Mouse (Mus musculus): ENCODE measurements around the gene Spg20.

The Spg20 gene

DNA sequence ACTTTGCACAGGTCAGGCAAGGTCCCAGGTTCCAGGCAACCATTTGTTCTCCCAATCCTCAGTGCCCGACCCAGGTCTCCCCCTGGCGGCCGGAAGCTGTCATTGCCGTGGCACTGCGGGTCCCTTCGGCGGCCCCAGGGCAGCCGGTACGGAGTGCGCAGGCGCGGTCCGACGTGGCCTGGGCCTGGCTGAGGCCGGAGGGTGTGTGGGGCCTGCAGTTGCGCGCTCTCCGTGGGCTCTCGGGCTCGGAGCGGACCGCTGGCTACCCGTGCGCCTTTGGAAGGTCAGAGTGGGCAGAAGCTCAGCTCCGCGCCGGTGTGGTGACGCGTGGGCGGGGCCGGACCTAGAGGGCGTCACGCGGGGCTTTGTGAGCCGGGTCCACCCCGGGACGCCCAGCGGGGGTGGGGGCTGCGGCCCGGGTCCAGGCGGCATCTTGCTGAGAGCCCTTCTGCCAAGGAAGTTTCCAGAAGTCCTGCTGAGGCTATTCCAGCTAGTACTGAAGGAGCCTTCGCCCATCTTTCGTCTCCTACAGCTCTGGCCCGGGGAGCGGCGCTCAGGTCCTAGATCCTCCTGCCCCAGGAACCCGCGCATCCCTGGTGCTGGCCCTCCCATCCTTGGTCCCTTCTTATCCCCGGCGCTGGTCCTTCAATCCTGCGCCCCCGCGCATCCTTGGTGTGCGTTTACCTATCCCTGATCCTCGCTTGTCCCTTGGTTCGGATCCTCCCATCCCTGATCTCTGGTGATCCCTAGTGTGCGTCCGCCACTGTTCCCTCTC lies at the start of gene Spg20:
Spg20 (plus strand) TSS at position 174 of the 775 bp plus-strand sequence.
- peak; percentile 95 for DNase-seq

DNA sequence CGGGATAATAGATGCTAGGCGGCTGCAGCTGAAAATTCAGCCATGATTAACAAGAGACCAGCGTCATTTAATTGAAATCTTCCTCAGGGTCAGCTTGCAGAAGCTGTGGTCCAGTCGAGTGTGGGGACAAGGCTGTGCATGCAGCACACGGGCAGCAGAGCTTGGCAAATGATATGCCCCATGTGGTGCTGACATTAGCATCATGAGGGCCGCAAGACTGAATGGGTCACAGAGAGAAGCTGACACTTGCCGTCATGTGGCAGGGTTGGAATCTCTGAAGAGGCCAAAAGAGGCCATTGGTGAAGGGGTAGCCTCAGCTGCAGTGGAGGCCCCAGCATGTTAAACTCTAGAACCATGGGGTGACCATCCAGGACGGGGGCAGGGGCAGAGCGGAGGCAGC lies 49.3 kb upstream of the Spg20 start:
- DNase-seq = no peak

DNA sequence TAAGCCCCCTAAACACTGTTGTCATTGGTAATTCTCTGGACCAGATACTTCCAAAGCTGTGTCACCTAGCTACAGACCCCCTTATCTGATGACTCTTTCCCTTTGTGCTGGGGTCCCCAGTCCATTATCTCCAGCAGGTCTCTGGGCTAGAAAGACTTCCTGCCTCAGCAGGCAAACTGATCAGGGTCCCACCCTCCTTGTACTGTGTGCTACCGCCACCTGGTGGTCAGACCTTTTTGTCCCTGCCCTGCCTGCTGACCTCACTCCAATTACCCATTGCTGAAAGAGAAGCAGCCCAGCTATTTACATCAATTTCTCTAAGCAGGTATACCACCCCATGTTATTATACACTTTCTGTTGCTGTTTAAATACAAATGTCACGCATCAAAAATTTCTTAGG lies 47.5 kb upstream of the Spg20 start:
- DNase-seq = peak; percentile 60

DNA sequence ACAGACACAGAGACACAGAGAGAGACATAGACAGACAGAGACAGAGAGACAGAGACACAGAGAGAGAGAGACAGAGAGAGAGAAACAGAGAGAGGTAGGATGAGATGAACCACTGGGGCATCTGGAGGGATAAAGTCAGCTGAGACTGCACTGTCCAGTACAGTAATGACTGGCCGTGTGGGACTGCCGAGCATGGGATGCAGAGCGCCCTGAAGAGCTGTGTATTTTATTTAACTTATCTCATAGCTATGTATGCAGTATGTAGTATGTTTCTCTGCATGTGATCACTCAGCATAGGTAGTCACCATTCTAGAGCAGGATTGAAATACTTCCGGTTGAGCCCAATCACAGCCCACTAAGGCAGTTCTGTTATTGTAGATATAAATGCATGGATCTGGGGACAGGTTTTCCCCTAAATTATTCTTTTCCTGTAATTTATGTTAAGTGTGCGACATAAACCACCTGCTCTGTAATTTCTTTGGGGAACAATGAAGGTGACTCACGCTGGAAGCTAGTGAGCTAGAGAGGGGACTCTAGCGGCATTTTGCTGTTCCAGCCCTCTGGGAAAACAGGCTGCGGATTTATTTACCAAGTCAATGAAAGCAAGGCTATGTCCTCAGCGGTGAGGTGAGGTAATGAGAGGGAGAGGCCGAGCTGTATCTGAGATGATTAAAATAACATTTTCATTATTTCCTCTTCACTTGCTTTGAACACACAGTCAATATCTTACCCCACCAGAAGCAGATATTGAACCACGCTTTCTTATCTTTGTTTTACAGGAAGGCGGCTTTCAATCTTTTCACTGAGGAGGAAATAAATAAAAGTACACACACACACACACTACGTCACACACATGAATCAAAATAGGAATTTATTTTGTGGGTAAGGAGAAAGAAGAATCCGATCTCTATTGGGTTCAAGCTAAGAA lies 45.9 kb upstream of the Spg20 start:
- no peak for DNase-seq

DNA sequence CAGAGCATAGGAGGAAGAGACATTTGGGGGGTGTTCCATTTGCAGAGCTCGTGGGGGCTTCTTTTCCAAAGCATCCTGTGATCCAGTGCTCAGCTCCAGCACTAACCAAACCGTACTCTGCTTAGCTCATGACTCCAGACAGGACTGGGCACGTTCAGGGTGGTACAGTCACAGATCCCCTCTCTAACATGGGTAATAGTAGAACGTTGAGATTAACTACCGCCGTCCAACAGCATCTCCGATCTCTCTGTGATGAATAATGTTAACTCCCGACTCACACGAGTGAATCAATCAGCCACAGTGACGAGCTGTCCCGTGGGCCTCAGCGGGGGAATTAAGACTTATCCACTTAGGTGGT lies 45.3 kb upstream of the Spg20 start:
- DNase-seq = no peak

DNA sequence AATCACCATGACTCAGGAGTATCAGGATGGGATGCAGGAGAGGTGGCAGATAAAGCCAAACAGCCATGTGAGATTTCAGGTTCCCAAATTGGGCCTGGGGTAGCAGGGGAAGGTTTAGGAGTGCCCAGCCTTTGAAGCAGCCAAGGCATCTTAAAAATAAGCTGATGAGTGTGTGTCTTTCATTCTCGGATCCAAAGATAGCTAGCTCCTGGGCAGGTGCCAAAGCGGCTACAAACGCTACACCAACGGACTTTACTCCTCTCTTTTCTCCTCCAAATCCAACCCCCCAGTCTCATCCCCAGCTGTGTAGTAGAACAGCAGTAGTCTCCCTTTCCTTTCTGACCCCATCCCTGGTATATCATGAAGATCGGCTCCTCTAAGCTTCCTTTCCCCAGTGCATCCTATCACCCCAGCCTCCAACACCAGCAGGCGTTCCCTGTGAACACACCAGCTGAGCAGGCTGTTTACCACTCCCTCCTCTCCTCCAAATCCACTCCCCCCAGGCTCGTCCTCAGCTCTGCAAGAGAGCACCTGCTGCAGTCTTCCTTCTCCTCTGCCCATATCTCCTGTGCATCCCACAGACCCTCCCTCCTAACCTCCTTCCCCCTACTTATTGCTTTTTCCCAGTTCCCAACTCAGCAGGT lies 44.0 kb upstream of the Spg20 start:
- no peak for DNase-seq

DNA sequence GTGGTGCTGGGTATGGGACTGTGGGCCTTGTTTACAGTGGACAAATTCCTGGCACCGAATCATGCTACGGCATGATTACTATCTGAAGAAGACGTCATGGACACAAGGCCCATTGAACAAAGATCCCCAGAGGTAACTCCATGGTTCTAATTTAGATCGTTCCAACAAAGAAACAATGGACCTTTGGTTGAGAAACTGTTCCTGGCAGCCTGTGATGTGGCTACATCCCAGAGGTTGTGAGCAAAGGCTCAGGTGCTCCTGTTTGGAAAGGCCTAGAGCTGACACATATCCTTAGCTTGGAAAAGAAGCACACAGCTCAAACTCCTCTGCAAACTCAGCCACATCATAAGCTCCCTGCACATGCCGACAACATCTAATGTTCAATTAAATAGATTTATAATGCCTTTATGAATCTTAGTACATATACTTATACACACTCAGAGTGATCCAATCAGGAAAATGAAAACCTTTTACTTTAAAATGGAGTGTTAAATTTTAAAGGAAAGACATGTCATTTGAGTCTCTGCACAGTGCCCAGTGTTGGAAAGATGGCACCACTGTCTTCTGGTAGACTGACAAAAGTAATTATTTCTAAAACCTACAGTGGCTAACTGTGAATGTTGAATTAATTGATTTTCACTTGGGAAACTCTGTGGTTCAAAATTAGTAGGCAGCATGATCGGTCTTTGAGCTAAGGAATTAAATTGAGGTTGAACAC lies 37.2 kb upstream of the Spg20 start:
- DNase-seq = no peak

DNA sequence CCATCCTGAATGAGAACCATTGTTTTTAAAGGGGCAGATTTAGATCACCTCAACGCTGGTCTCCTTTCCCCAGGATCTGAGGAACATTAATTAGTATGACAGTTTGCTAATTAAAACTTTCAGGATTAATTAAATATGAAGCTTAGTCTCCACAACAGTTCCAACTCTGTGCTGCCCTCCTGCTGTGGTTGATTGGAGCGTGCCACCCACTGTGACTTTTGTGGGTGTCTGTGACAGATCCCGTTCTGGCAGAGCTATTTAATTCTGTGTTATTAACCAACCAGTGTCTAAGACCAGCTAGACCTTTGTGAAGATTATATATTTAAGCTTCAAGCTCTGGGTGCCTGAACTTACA lies 36.6 kb upstream of the Spg20 start:
- DNase-seq = no peak

DNA sequence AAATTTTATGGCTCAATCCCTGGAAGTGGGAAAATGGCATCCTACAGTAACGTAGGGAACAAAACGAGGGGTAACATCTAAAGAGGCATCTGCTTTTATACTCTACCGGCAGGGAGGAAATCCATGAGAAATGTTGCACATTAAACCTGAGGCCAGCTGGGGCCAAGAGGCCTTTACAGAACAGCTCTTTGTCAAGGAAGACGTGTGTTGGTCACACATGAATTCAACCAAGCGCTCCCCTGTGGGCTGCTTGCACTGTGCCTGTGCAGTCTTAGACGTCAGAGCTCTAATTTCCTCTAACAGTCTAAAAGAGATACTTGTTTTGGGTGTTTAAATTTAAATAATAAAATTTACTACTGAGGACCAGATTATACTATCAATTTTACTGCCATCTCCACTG lies 33.7 kb upstream of the Spg20 start:
- DNase-seq = no peak

DNA sequence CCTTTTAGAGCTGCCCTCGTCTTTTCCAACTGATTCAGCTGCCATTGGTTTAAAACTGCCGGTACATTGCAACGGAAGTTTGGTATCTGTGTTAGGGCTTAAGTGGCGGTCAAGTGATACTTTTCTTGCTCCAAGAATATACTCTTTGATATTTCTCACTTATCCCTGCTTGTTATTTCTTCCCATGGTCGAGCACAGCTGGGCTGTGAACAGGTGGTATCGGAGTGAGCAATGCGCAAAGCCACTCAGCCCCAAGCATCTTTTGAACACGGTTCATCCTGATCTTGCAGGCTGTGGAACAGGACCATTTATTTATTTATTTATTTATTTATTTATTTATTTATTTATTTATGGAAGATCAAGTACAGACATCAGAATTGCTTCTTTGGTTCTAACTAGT lies 32.3 kb upstream of the Spg20 start:
- no peak for DNase-seq

DNA sequence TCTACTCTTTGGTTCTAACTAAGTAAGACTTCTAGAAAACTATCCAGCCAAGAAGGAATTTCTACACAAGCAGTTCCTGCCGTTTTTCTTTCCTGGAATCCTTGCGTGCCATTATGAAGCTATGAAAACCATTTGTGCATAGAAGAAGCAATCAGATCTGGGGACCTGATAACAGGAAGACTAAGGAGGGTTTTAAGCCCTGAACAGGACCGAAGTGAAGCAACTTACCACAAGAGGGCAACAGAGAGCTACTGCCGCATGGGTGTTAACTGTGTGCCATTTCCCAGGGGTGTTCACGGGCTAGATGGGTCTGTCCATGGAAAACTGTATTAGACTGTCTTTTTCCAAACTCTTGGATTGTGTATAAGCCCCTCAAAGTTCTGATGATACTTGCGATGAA lies 31.9 kb upstream of the Spg20 start:
- peak; percentile 56 for DNase-seq

DNA sequence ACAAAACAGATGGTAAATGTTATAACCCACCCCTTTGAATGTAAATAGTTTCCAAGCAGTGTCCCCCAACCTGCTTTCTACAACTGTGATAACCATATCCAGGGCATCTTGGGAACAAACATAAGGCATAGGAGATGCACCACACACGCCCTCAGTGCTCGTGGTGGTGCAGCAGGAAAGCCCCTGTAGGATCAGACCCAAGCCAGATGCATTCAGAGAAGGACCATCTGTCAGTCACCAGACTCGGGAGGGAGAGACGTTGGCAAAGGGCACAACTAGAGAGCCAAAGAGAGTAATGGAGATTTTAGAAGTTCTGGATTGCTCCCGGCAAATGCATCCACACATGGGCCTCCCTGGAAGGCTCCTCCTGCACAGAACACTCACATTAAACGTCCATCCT lies 27.1 kb upstream of the Spg20 start:
- DNase-seq = no peak

DNA sequence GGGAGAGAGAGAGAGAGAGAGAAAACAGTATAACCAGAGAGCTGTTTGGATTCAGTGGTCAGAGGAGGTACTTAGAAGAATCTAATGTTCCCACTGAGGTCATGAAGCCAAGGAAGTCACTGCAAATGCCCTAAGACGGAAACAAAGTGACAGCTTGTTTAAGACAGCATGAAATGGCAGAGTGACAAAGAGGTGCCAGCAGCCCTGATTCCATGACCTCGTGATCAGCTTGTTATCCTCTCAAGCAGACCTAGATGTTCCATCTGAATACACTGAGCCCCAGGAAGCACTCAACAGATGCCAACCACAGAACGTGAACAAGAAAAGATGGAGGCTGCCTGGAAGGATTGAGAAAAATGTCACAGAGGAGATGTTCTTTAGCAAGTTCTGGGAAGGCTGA lies 26.2 kb upstream of the Spg20 start:
- no peak for DNase-seq

DNA sequence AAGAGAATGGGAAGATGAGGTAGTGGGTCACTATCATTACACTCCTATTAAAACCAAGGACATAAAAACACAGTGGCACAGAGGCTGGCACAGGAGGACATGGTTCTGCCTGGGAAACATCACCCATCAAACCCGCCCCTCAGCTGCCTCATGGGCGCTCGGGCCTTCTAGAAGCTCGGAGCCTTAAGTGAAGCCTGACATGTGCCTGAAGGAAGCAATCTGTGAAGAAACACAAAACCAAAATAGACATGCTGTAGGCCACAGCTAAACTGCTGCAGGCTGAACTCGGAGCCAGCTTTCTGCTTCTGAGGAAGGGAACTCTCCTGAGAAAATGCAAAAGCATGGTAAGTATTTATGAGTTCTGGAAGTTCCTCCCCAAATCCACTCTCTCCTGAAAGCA lies 25.0 kb upstream of the Spg20 start:
- DNase-seq = no peak

DNA sequence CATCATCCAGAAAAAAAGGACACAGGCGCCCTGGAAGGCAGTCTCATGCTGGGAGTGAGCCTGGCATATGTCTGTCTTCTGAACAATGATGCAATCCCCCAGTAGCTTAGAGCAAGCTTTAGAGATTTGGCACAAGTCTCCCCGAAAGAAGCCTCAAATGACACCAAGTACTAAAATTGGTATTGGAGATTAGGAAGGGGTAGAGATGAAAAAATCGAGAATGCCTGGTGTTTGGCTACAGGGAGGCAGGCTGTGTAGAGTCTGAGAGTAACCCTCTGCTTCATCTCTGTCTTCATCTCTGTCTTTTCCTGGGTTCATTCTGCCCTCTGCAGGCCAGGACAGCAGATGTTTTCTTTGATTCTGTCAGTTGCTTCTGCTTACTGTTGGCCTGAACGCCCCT lies 24.5 kb upstream of the Spg20 start:
- DNase-seq = no peak

DNA sequence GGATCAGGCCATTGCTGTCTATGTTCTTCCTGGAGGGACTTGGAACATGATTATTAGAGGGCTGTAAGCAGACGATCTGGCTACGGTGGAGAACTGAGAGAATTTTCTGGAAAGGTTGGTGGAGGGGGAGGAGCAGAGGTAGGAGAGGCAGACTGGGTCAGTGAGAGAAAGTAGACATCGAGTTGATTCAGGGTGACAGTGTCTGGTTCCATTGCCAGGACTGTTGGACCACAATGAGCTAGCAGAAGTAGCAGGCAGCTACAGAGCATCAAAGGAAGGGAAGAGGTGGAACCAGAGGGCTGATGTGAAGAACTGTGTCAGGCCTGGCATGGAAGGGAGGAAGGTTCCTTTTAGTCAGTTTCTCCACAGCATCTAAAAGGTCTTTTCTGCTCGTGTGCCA lies 23.5 kb upstream of the Spg20 start:
- no peak for DNase-seq

DNA sequence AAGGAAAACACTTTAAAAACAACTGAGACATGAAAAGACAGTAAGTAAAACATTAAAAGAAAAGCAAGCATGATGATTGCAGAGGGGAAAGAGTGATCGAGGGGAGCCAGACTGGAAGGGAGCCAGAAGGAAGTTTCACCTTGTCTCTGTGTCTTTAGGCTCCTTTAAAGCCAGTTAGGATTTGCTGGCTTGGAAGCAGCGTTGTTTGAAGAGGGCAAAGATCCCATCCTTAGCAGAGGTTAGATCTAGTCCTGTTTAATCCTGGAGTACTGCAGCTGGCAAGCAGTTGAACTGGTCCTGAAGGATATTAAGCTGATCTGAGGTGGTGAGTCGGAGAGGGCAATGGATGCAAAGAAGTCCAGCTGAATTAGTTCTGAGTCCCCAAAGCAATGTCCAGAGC lies 23.1 kb upstream of the Spg20 start:
- DNase-seq = no peak

DNA sequence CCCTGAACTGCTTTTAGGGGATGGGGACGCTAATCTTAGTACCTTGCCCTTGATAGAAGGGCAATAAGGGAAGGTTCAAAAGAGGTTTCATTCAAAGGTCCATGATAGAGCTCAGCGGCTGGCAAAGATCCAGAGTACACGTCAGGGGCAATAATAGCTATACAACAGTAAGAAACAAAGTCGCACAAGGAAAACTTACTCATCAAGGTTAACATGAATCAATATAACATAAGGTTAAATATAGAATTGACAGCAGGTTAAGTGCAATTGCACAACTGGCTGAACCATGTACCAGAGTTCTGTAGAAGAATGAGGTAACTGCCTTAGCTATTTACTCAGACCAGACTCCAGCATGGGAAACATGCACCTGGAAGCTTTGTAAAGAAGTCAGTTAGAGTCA lies 22.6 kb upstream of the Spg20 start:
- no peak for DNase-seq

DNA sequence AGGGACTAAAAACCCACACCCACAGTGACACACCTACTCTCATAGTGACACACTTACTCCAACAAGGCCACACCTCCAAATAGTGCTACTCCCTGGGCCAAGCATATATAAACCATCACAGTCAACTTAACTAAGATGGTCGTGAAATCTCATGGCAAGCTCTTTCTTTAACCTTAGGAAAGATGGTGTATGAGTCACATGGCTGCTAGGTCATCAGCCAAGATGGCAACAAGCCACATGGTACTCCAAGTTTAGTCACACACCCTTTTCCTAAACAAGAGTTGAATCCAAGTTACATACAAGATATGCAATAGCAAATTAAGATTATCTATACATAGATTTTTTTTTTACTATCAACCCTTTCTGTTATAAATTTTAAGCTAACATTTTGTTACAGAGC lies 18.7 kb upstream of the Spg20 start:
- no peak for DNase-seq

DNA sequence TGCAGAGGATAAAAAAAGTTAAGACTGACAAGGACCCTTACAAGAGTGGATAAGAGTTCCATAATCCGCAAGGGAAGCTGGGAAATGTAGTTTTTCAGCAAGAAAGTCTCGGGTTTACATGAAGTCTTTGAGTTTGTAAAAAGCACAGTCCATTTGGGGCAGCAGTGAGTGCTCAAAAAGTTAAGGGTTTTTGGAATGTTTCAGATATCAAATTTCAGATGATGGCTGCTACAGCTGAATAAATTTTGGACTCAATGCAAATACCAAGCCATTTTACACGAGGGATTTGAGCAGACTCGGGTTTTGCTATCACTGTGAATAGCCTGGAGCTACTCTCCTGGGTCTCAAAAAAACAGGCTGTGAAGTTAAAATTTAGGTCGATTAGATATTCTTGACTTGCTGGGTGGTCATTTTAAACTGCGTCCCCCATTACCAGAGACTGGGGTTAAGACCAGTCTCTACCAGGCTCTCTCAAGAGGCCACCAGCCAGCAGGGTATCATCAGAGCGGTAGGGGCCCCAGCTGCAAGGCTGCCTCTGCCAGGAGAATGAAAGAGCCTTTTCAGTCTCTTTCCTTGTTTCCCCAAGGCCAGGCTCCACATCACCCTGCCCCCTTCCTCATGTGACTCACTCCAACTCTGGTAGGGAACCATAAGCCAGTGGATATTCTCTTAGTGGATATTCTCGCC lies 15.8 kb upstream of the Spg20 start:
- no peak for DNase-seq

DNA sequence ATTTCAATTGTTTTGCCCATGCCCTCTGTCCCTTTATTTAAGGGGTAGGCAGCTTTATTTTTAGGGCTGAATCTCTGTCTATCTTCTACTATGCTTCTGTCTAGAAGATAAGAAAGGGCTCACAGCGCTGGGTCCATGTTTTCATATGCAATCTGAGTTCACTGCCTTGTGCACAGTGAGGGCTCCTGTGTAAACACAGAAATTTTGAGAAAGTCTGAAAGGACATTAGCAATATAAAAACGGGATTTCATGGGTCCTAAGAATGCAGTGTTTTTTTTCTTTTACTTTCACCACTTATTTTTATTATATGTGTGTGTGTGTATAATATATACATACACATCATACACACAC lies 15.3 kb upstream of the Spg20 start:
- DNase-seq = no peak

DNA sequence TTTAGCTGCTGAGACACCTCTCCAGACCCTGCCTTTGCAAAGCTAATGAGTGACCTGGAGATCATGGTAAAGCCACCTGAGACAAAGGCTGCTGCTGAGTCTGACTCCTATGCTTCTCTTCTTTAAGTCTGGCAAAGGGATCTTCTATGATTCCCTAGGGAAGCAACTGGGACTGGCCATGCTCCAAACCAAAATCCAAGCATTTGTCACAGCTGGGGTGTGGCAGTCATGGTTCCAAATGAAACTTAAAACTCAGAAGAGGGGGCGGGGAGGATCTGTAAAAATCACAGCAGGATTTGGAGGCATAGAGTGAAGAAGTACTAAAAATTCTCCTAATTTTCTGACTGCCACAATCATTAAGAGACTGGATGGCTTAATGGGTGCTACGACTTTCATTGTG lies 14.7 kb upstream of the Spg20 start:
- no peak for DNase-seq

DNA sequence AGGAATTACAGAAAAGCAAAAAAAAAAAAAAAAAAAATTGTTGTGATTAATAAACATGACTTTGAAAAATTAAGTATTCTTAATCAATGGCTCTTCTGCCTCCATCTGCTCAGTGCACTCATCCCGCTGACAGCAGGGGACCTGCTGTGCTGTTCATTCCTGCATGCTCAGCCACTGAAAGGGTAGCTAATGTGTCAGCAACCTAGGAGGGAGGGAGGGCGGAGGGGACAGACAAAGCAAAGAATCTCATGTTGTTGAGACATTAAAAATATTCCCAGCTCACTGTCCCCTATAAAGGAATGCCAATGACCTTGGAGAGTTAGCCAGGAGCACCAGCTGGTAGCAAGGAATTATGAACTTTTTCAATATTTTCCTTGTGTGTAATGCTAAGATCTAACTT lies 13.9 kb upstream of the Spg20 start:
- no peak for DNase-seq

All from thymus, postnatal 25 days (tissue).